Mouse (Mus musculus) liver, adult (tissue): ENCODE data around the gene Gpc6.

ENCODE experiments used
- GATA4 ChIP-seq: IDR thresholded peaks from 2 replicates; pipeline ENCODE4 v1.6.1; 2014; ENCODE audit warnings: mild to moderate bottlenecking, low read length; ENCODE audit not compliant: insufficient replicate concordance

The Gpc6 gene

GRCm38 (mm10) chr14:117679926-117680325, 754.8 kb downstream of the Gpc6 start:
- no peak for TF ChIP-seq GATA4

GRCm38 (mm10) chr14:117681321-117681921, 756.3 kb downstream of the Gpc6 start:
- TF ChIP-seq GATA4, result no peak

GRCm38 (mm10) chr14:117683149-117683548, 758.0 kb downstream of the Gpc6 start:
- no peak for TF ChIP-seq GATA4

- no peak for TF ChIP-seq GATA4
Observed at GRCm38 (mm10) chr14:117689848-117690247, 764.7 kb downstream of the Gpc6 start.

GRCm38 (mm10) chr14:117695565-117695964, 770.5 kb downstream of the Gpc6 start:
- TF ChIP-seq GATA4, result no peak

- TF ChIP-seq GATA4, result no peak
Observed at GRCm38 (mm10) chr14:117700670-117701280, 775.7 kb downstream of the Gpc6 start.

GRCm38 (mm10) chr14:117708817-117709216, 783.7 kb downstream of the Gpc6 start:
- TF ChIP-seq GATA4, result no peak

GRCm38 (mm10) chr14:117710463-117710911, 785.4 kb downstream of the Gpc6 start:
- no peak for TF ChIP-seq GATA4

GRCm38 (mm10) chr14:117712311-117712710, 787.2 kb downstream of the Gpc6 start:
- no peak for TF ChIP-seq GATA4

- no peak for TF ChIP-seq GATA4
Observed at GRCm38 (mm10) chr14:117714165-117714564, 789.0 kb downstream of the Gpc6 start.

- no peak for TF ChIP-seq GATA4
Observed at GRCm38 (mm10) chr14:117716305-117716704, 791.2 kb downstream of the Gpc6 start.

- no peak for TF ChIP-seq GATA4
Observed at GRCm38 (mm10) chr14:117728741-117729140, 803.6 kb downstream of the Gpc6 start.

- no peak for TF ChIP-seq GATA4
Observed at GRCm38 (mm10) chr14:117755231-117755630, 830.1 kb downstream of the Gpc6 start.

- no peak for TF ChIP-seq GATA4
Observed at GRCm38 (mm10) chr14:117756505-117756904, 831.4 kb downstream of the Gpc6 start.

GRCm38 (mm10) chr14:117757790-117758358, 832.8 kb downstream of the Gpc6 start:
- no peak for TF ChIP-seq GATA4

- TF ChIP-seq GATA4, result no peak
Observed at GRCm38 (mm10) chr14:117760830-117761517, 835.9 kb downstream of the Gpc6 start.
